Mouse (Mus musculus): ENCODE results near the gene Mepce. TPM values are rescaled to one million over a fixed set of nuclear protein-coding genes. Genes with fewer than 3 reads are reported as not detected.

The Mepce gene
- polyA plus RNA-seq, 1 experiment: 41.7 TPM

GRCm38 (mm10) chr5:137775587-137776290 is 11.7 kb downstream of the Mepce start:
- no peak overlapping the region for H3K27ac ChIP-seq (ENCODE audit: insufficient read depth, low read depth, low read length)
- H3K27me3 ChIP-seq (ENCODE audit: control insufficient read depth, insufficient read depth, low read length): no peaks in the 10 kb centered on the region
- TF ChIP-seq CTCF (IDR thresholded peaks at IDR 0.05; ENCODE audit: extremely low read depth, insufficient read length, insufficient replicate concordance, low read depth, low read length): no peak
- no peak for TF ChIP-seq POLR2A (IDR thresholded peaks at IDR 0.05; ENCODE audit: low read depth, low read length)
- no peak overlapping the region for H3K4me3 ChIP-seq (ENCODE audit: low read depth, low read length)
- peaks cover 15% of the 10 kb centered on the region for H3K4me1 ChIP-seq (ENCODE audit: control insufficient read depth, insufficient read depth, insufficient read length, low read length)
- WGBS: 95% methylated on average over 2 of the region's 2 CpGs
- peaks cover 4% of the 10 kb centered on the region; the same call in 1 of the 2 replicates for H3K36me3 ChIP-seq (ENCODE audit: control insufficient read depth, insufficient read depth, low read length)

GRCm38 (mm10) chr5:137772755-137773154 is 14.7 kb downstream of the Mepce start:
- Histone ChIP-seq H3K4me3 (ENCODE audit: low read depth, low read length) (no peak overlapping the region), H3K27ac (ENCODE audit: insufficient read depth, low read depth, low read length) (no peak overlapping the region), H3K27me3 (ENCODE audit: control insufficient read depth, insufficient read depth, low read length) (no peaks in the 10 kb centered on the region), H3K36me3 (ENCODE audit: control insufficient read depth, insufficient read depth, low read length) (no peaks in the 10 kb centered on the region), H3K4me1 (ENCODE audit: control insufficient read depth, insufficient read depth, insufficient read length, low read length) (peaks cover 5% of the 10 kb centered on the region)
- no peak for TF ChIP-seq CTCF (IDR thresholded peaks at IDR 0.05; ENCODE audit: extremely low read depth, insufficient read length, insufficient replicate concordance, low read depth, low read length)
- TF ChIP-seq POLR2A (IDR thresholded peaks at IDR 0.05; ENCODE audit: low read depth, low read length): no peak

GRCm38 (mm10) chr5:137770709-137771108 is 16.7 kb downstream of the Mepce start:
- TF ChIP-seq CTCF (IDR thresholded peaks at IDR 0.05; ENCODE audit: extremely low read depth, insufficient read length, insufficient replicate concordance, low read depth, low read length): peak; percentile 41; the same call in 1 of the 2 replicates
- TF ChIP-seq POLR2A (IDR thresholded peaks at IDR 0.05; ENCODE audit: low read depth, low read length): no peak
- Histone ChIP-seq H3K4me3 (ENCODE audit: low read depth, low read length) (no peak overlapping the region), H3K36me3 (ENCODE audit: control insufficient read depth, insufficient read depth, low read length) (no peaks in the 10 kb centered on the region), H3K4me1 (ENCODE audit: control insufficient read depth, insufficient read depth, insufficient read length, low read length) (no peaks in the 10 kb centered on the region), H3K27ac (ENCODE audit: insufficient read depth, low read depth, low read length) (no peak overlapping the region), H3K27me3 (ENCODE audit: control insufficient read depth, insufficient read depth, low read length) (no peaks in the 10 kb centered on the region)
- 41% methylated on average over 2 of the region's 2 CpGs for WGBS

GRCm38 (mm10) chr5:137768475-137768874 is 19.0 kb downstream of the Mepce start:
- WGBS: 74% methylated on average over 1 of the region's 1 CpGs
- TF ChIP-seq POLR2A (IDR thresholded peaks at IDR 0.05; ENCODE audit: low read depth, low read length): no peak
- TF ChIP-seq CTCF (IDR thresholded peaks at IDR 0.05; ENCODE audit: extremely low read depth, insufficient read length, insufficient replicate concordance, low read depth, low read length): no peak
- no peaks in the 10 kb centered on the region for H3K4me1 ChIP-seq (ENCODE audit: control insufficient read depth, insufficient read depth, insufficient read length, low read length)
- H3K4me3 ChIP-seq (ENCODE audit: low read depth, low read length): no peak overlapping the region
- H3K36me3 ChIP-seq (ENCODE audit: control insufficient read depth, insufficient read depth, low read length): no peaks in the 10 kb centered on the region
- H3K27ac ChIP-seq (ENCODE audit: insufficient read depth, low read depth, low read length): no peak overlapping the region
- no peaks in the 10 kb centered on the region for H3K27me3 ChIP-seq (ENCODE audit: control insufficient read depth, insufficient read depth, low read length)

GRCm38 (mm10) chr5:137766270-137766669 is 21.2 kb downstream of the Mepce start:
- Histone ChIP-seq H3K27me3 (ENCODE audit: control insufficient read depth, insufficient read depth, low read length) (no peaks in the 10 kb centered on the region), H3K36me3 (ENCODE audit: control insufficient read depth, insufficient read depth, low read length) (no peaks in the 10 kb centered on the region), H3K4me3 (ENCODE audit: low read depth, low read length) (no peak overlapping the region), H3K4me1 (ENCODE audit: control insufficient read depth, insufficient read depth, insufficient read length, low read length) (no peaks in the 10 kb centered on the region), H3K27ac (ENCODE audit: insufficient read depth, low read depth, low read length) (no peak overlapping the region)
- no peak for TF ChIP-seq POLR2A (IDR thresholded peaks at IDR 0.05; ENCODE audit: low read depth, low read length)
- peak; percentile 36; the same call in 1 of the 2 replicates for TF ChIP-seq CTCF (IDR thresholded peaks at IDR 0.05; ENCODE audit: extremely low read depth, insufficient read length, insufficient replicate concordance, low read depth, low read length)
- WGBS: 68% methylated on average over 3 of the region's 3 CpGs

- H3K4me3 ChIP-seq (ENCODE audit: low read depth, low read length): no peak overlapping the region
These were observed 22.7 kb downstream of the Mepce start for GRCm38 (mm10) chr5:137764609-137765340.

GRCm38 (mm10) chr5:137759971-137760412 is 27.5 kb downstream of the Mepce start:
- WGBS: 14% methylated on average over 4 of the region's 4 CpGs
- TF ChIP-seq POLR2A (IDR thresholded peaks at IDR 0.05; ENCODE audit: low read depth, low read length) (no peak; the same call in 1 of the 2 replicates), CTCF (IDR thresholded peaks at IDR 0.05; ENCODE audit: extremely low read depth, insufficient read length, insufficient replicate concordance, low read depth, low read length) (peak; percentile 90; the same call in 1 of the 2 replicates)
- peaks cover 5% of the 10 kb centered on the region for H3K4me1 ChIP-seq (ENCODE audit: control insufficient read depth, insufficient read depth, insufficient read length, low read length)
- H3K27ac ChIP-seq (ENCODE audit: insufficient read depth, low read depth, low read length): peak overlapping the region; percentile 7; the same call in 1 of the 2 replicates
- peaks cover 27% of the 10 kb centered on the region for H3K36me3 ChIP-seq (ENCODE audit: control insufficient read depth, insufficient read depth, low read length)
- H3K4me3 ChIP-seq (ENCODE audit: low read depth, low read length): no peak overlapping the region
- no peaks in the 10 kb centered on the region for H3K27me3 ChIP-seq (ENCODE audit: control insufficient read depth, insufficient read depth, low read length)

More at GRCm38 (mm10) chr5:137764609-137765340, 22.7 kb downstream of the Mepce start:
- WGBS: 71% methylated on average over 9 of the region's 9 CpGs
- Histone ChIP-seq H3K27ac (ENCODE audit: insufficient read depth, low read depth, low read length) (no peak overlapping the region), H3K27me3 (ENCODE audit: control insufficient read depth, insufficient read depth, low read length) (no peaks in the 10 kb centered on the region), H3K36me3 (ENCODE audit: control insufficient read depth, insufficient read depth, low read length) (peaks cover 2% of the 10 kb centered on the region; the same call in 1 of the 2 replicates), H3K4me1 (ENCODE audit: control insufficient read depth, insufficient read depth, insufficient read length, low read length) (peaks cover 3% of the 10 kb centered on the region)
- TF ChIP-seq CTCF (IDR thresholded peaks at IDR 0.05; ENCODE audit: extremely low read depth, insufficient read length, insufficient replicate concordance, low read depth, low read length): no peak
- no peak for TF ChIP-seq POLR2A (IDR thresholded peaks at IDR 0.05; ENCODE audit: low read depth, low read length)

All from small intestine, adult 2 months (tissue).